Mouse (Mus musculus) embryonic fibroblast, embryonic 13.5 days (primary cell): ENCODE data around the gene Mthfd1l. TPM values are rescaled to one million over a fixed set of nuclear protein-coding genes. Genes with fewer than 3 reads are reported as not detected.

Experiments
- H3K27ac ChIP-seq: 2 replicates; pipeline ENCODE4 v1.5.1; 2012; ENCODE audit warnings: low read length, control low read depth, inconsistent platforms; ENCODE audit not compliant: insufficient read depth
- H3K4me1 ChIP-seq: 2 replicates; pipeline ENCODE4 v1.6.1; 2011; ENCODE audit warnings: low read length; ENCODE audit not compliant: control insufficient read depth, insufficient read depth
- H3K4me3 ChIP-seq: 2 replicates; pipeline ENCODE4 v1.5.1; 2011; ENCODE audit warnings: mild to moderate bottlenecking, control low read depth, low read length; ENCODE audit not compliant: insufficient read depth
- CTCF ChIP-seq: IDR thresholded peaks from 2 replicates; pipeline ENCODE4 v1.5.1; 2011; ENCODE audit warnings: mild to moderate bottlenecking, control low read depth, low read length, moderate library complexity, borderline replicate concordance; ENCODE audit not compliant: insufficient read depth
- POLR2A ChIP-seq: IDR thresholded peaks from 2 replicates; pipeline ENCODE4 v1.6.1; 2011; ENCODE audit warnings: low read depth, mild to moderate bottlenecking, control low read depth, low read length, moderate library complexity
- polyA plus RNA-seq: library from polyadenylated mRNA; stranded (reverse); fragments of >200 nt; gene quantifications from 2 replicates; pipeline ENCODE4 v1.2.4, GENCODE M21; 2011; ENCODE audit warnings: low read depth; ENCODE audit not compliant: missing spikeins, insufficient read length

Gene Mthfd1l
- polyA plus RNA-seq, 1 experiment = 30.8 TPM

GRCm38 (mm10) chr10:4038576-4038975 is 65.7 kb downstream of the Mthfd1l start:
- no peak for TF ChIP-seq CTCF
- no peak for TF ChIP-seq POLR2A
- H3K4me1 ChIP-seq = no peaks in the 10 kb centered on the region
- H3K27ac ChIP-seq = peak overlapping the region; percentile 11; the same call in 1 of the 2 replicates
- no peak overlapping the region for H3K4me3 ChIP-seq

- Histone ChIP-seq H3K27ac (no peak overlapping the region), H3K4me3 (no peak overlapping the region), H3K4me1 (peaks cover 4% of the 10 kb centered on the region; the same call in 1 of the 2 replicates)
- TF ChIP-seq POLR2A (no peak), CTCF (peak; percentile 80; the same call in 1 of the 2 replicates)
Observed at GRCm38 (mm10) chr10:4041691-4042090, 68.8 kb downstream of the Mthfd1l start.

GRCm38 (mm10) chr10:4044421-4044820 is 71.5 kb downstream of the Mthfd1l start:
- no peak for TF ChIP-seq POLR2A
- TF ChIP-seq CTCF = no peak
- H3K4me1 ChIP-seq = peaks cover 6% of the 10 kb centered on the region; the same call in 1 of the 2 replicates
- no peak overlapping the region for H3K27ac ChIP-seq
- no peak overlapping the region for H3K4me3 ChIP-seq

GRCm38 (mm10) chr10:4046496-4046895 is 73.6 kb downstream of the Mthfd1l start:
- Histone ChIP-seq H3K4me3 (no peak overlapping the region), H3K4me1 (peaks cover 6% of the 10 kb centered on the region; the same call in 1 of the 2 replicates), H3K27ac (peak overlapping the region; percentile 85)
- TF ChIP-seq POLR2A = no peak

- TF ChIP-seq CTCF = no peak
- TF ChIP-seq POLR2A = no peak
- H3K27ac ChIP-seq = no peak overlapping the region
- H3K4me1 ChIP-seq = peaks cover 6% of the 10 kb centered on the region; the same call in 1 of the 2 replicates
- no peak overlapping the region for H3K4me3 ChIP-seq
Observed at GRCm38 (mm10) chr10:4047666-4048065, 74.7 kb downstream of the Mthfd1l start.

- TF ChIP-seq POLR2A (no peak), CTCF (no peak)
- Histone ChIP-seq H3K27ac (no peak overlapping the region), H3K4me3 (no peak overlapping the region), H3K4me1 (peaks cover 5% of the 10 kb centered on the region; the same call in 1 of the 2 replicates)
Observed at GRCm38 (mm10) chr10:4050236-4050635, 77.3 kb downstream of the Mthfd1l start.

- TF ChIP-seq CTCF (no peak), POLR2A (no peak)
- Histone ChIP-seq H3K27ac (no peak overlapping the region), H3K4me1 (no peaks in the 10 kb centered on the region), H3K4me3 (no peak overlapping the region)
Observed at GRCm38 (mm10) chr10:4052711-4053110, 79.8 kb downstream of the Mthfd1l start.

- no peak overlapping the region for H3K4me3 ChIP-seq
- TF ChIP-seq CTCF = no peak
- H3K4me1 ChIP-seq = no peaks in the 10 kb centered on the region
- no peak overlapping the region for H3K27ac ChIP-seq
Observed at GRCm38 (mm10) chr10:4053278-4054061, 80.6 kb downstream of the Mthfd1l start.

- no peak overlapping the region for H3K4me3 ChIP-seq
- no peak for TF ChIP-seq POLR2A
- no peak for TF ChIP-seq CTCF
- no peak overlapping the region for H3K27ac ChIP-seq
- no peaks in the 10 kb centered on the region for H3K4me1 ChIP-seq
Observed at GRCm38 (mm10) chr10:4054589-4054988, 81.7 kb downstream of the Mthfd1l start.

- Histone ChIP-seq H3K27ac (no peak overlapping the region), H3K4me1 (peaks cover 3% of the 10 kb centered on the region; the same call in 1 of the 2 replicates), H3K4me3 (no peak overlapping the region)
- TF ChIP-seq CTCF = no peak
Observed at GRCm38 (mm10) chr10:4057397-4057796, 84.5 kb downstream of the Mthfd1l start.

- Histone ChIP-seq H3K27ac (no peak overlapping the region), H3K4me3 (no peak overlapping the region), H3K4me1 (peaks cover 3% of the 10 kb centered on the region; the same call in 1 of the 2 replicates)
- TF ChIP-seq POLR2A = no peak
- no peak for TF ChIP-seq CTCF
Observed at GRCm38 (mm10) chr10:4057832-4058231, 84.9 kb downstream of the Mthfd1l start.
